Mouse (Mus musculus) stomach, postnatal 0 days (tissue): Measurements from ENCODE around the gene Trak1.

Experiments used
- CTCF ChIP-seq: IDR thresholded peaks from 2 replicates; pipeline ENCODE4 v1.5.1; 2016; ENCODE audit warnings: antibody characterized with exemption, low read depth, mild to moderate bottlenecking, moderate library complexity
- EP300 ChIP-seq: optimal IDR thresholded peaks from 2 replicates; pipeline ENCODE3; 2016; ENCODE audit warnings: antibody characterized with exemption

DNA sequence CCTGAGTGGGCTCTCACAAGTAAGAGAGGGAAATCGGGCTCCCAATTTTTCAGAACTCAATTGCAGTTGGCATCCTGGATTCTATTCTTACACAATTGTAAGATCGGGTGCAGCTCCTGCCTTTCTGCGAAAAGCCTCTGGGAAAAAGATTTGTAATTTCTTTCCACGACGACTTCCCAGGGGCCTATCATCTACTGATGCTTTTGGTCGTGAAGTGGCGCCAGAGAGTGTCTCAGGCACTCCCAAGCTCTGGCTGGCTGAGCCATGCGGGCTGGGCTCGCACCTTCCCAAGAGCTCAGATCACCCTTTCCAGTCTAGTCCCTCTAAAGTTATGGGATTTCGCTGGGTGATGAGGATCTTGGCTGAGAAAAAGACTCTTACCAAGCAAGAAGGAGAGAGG is 198.8 kb downstream of the Trak1 start:
- no peak for TF ChIP-seq CTCF
- TF ChIP-seq EP300, result no peak
